Mouse (Mus musculus): ENCODE measurements around the gene Blcap.

DNA sequence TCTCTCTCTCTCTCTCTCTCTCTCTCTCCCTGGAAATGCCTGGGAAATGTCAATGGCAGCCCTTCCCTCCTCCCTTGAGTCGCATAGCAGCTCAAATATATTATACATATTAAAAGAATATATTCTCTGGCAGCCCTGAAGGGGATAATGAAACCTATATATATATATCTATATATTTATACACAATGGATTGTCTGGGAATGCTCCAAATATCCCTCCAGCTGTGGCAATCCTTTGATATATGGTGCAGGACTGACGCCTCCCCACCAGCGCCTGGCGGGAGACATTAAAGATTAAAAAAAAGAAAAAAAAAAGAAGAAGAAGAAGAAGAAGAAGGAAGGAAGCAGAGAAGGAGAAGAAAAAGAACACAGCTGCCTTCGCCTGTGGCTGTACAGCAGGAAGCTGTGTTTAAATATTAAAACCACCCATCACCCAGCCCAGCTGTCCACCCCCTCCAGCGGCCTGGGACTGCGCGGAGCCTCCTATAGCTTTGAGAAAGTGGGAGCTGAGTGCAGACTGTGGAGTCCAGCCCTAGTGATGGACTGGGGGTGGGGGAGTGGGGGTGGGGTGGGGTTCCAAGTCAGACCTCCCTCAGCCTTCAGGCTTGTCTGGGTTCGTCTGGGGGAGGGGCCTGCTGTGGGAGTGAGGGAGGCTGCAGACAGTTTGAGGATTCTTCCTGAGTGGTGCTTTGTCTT, 36.6 kb upstream of the Blcap start:
- no peak for TF ChIP-seq CTCF (IDR thresholded peaks at IDR 0.05; ENCODE audit: borderline replicate concordance, extremely low read depth, insufficient read depth, insufficient read length)
- no peak for TF ChIP-seq POLR2A (IDR thresholded peaks at IDR 0.05; ENCODE audit: borderline replicate concordance, extremely low read depth, insufficient read depth, insufficient read length, poor library complexity, severe bottlenecking)
